Mouse (Mus musculus) ES-Bruce4 (cell line): ENCODE measurements around the gene Dlx6. TPM values are rescaled to one million over a fixed set of nuclear protein-coding genes. Genes with fewer than 3 reads are reported as not detected.

Experiments
- H3K27ac ChIP-seq: 2 replicates; pipeline ENCODE4 v1.5.1; 2012; ENCODE audit warnings: low read length, inconsistent platforms; ENCODE audit not compliant: insufficient read depth
- H3K27me3 ChIP-seq: 2 replicates; pipeline ENCODE4 v1.6.1; 2012; ENCODE audit warnings: mild to moderate bottlenecking, low read length, inconsistent platforms; ENCODE audit not compliant: control insufficient read depth, poor library complexity, insufficient read depth, severe bottlenecking
- H3K36me3 ChIP-seq: 2 replicates; pipeline ENCODE4 v1.6.1; 2012; ENCODE audit warnings: inconsistent platforms, mild to moderate bottlenecking, low read length, moderate library complexity; ENCODE audit not compliant: control insufficient read depth, poor library complexity, insufficient read depth, severe bottlenecking
- H3K4me1 ChIP-seq: one replicate; pipeline ENCODE4 v1.8.1; 2011; ENCODE audit warnings: low read length; ENCODE audit not compliant: control insufficient read depth, insufficient read depth
- H3K4me3 ChIP-seq: 2 replicates; pipeline ENCODE4 v1.5.1; 2011; ENCODE audit warnings: low read depth, mild to moderate bottlenecking, low read length
- H3K9ac ChIP-seq: 2 replicates; pipeline ENCODE4 v1.6.1; 2012; ENCODE audit warnings: low read depth, mild to moderate bottlenecking, inconsistent platforms; ENCODE audit not compliant: poor library complexity, severe bottlenecking
- H3K9me3 ChIP-seq: replicated peaks from 2 replicates; pipeline ENCODE4 v1.6.1; 2012; ENCODE audit warnings: mild to moderate bottlenecking, low read length, inconsistent platforms; ENCODE audit not compliant: control insufficient read depth, poor library complexity, insufficient read depth, severe bottlenecking
- CTCF ChIP-seq: IDR thresholded peaks from one replicate; pipeline ENCODE4 v1.8.1; 2011; ENCODE audit warnings: low read depth, low read length
- EP300 ChIP-seq: IDR thresholded peaks from 2 replicates; pipeline ENCODE4 v1.6.1; 2011; ENCODE audit warnings: low read depth, low read length; ENCODE audit not compliant: insufficient read depth
- POLR2A ChIP-seq: IDR thresholded peaks from one replicate; pipeline ENCODE4 v1.8.1; 2011; ENCODE audit warnings: low read length; ENCODE audit not compliant: insufficient read depth
- polyA plus RNA-seq: library from polyadenylated mRNA; stranded (reverse); fragments of >200 nt; gene quantifications from 2 replicates; pipeline ENCODE4 v1.2.4, GENCODE M21; 2011; ENCODE audit warnings: low read depth; ENCODE audit not compliant: missing spikeins, insufficient read depth, insufficient read length

The Dlx6 gene
- polyA plus RNA-seq, 1 experiment: not detected

GRCm38 (mm10) chr6:6881115-6881637 lies 18.0 kb downstream of the Dlx6 start:
- Histone ChIP-seq H3K27ac (no peak overlapping the region), H3K36me3 (no peaks in the 10 kb centered on the region), H3K27me3 (peaks cover 39% of the 10 kb centered on the region), H3K4me3 (peak overlapping the region; percentile 50), H3K9me3 (peaks cover 6% of the 10 kb centered on the region; the same call in 1 of the 2 replicates), H3K4me1 (no peaks in the 10 kb centered on the region), H3K9ac (no peak overlapping the region)
- no peak for TF ChIP-seq CTCF
- no peak for TF ChIP-seq POLR2A
- TF ChIP-seq EP300: no peak

- H3K4me1 ChIP-seq: no peaks in the 10 kb centered on the region
- H3K9ac ChIP-seq: no peak within 1 kb of the TSS; the same call in 1 of the 2 replicates
- TF ChIP-seq EP300 (0 out of 2 replicates have a peak, but pooled peaks have one; percentile 19), POLR2A (no peak), CTCF (no peak)
- peaks cover 6% of the 10 kb centered on the region; the same call in 1 of the 2 replicates for H3K9me3 ChIP-seq
- H3K36me3 ChIP-seq: no peaks in the 10 kb centered on the region
- peak within 1 kb of the TSS; percentile 50 for H3K4me3 ChIP-seq
- peaks cover 34% of the 10 kb centered on the region for H3K27me3 ChIP-seq
- no peak within 1 kb of the TSS for H3K27ac ChIP-seq
These were observed 18.6 kb downstream of the Dlx6 start, which contains the start of gene Dlx5 for GRCm38 (mm10) chr6:6881638-6882190. Dlx5 (minus strand) TSS chr6:6882085.

GRCm38 (mm10) chr6:6882266-6882797 lies 19.2 kb downstream of the Dlx6 start:
- Histone ChIP-seq H3K9ac (no peak overlapping the region), H3K36me3 (no peaks in the 10 kb centered on the region), H3K9me3 (peaks cover 6% of the 10 kb centered on the region; the same call in 1 of the 2 replicates), H3K4me3 (no peak overlapping the region), H3K27me3 (peaks cover 32% of the 10 kb centered on the region), H3K4me1 (no peaks in the 10 kb centered on the region), H3K27ac (no peak overlapping the region)
- TF ChIP-seq EP300: no peak
- no peak for TF ChIP-seq POLR2A
- TF ChIP-seq CTCF: no peak

DNA sequence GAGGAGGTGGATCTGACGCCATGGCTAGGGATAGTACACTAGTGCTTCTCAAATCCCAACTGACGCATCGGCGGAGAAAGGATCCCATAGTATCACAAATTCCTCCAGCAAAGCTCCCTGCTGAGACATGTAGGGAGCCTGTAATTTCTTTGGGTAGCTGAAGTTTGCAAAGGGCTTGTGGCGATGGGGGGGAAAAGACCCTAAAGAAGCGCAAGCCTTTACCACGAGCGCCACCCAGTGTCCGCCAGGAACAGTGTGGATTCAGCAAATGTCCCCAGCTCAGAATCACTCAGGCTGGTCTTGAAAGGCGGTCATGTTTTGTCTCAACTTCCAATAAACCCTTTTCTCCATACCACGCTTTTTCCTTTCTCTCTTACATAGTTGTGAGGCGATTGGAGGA lies 21.8 kb downstream of the Dlx6 start:
- no peaks in the 10 kb centered on the region for H3K36me3 ChIP-seq
- H3K4me3 ChIP-seq: no peak overlapping the region
- H3K9ac ChIP-seq: no peak overlapping the region
- no peaks in the 10 kb centered on the region for H3K4me1 ChIP-seq
- H3K27me3 ChIP-seq: peaks cover 16% of the 10 kb centered on the region
- TF ChIP-seq EP300 (no peak), POLR2A (no peak), CTCF (peak; percentile 89)
- no peaks in the 10 kb centered on the region for H3K9me3 ChIP-seq
- no peak overlapping the region for H3K27ac ChIP-seq

- Histone ChIP-seq H3K9me3 (no peaks in the 10 kb centered on the region), H3K27ac (no peak overlapping the region), H3K27me3 (peaks cover 3% of the 10 kb centered on the region), H3K36me3 (no peaks in the 10 kb centered on the region), H3K4me3 (no peak overlapping the region), H3K4me1 (no peaks in the 10 kb centered on the region), H3K9ac (no peak overlapping the region)
- TF ChIP-seq EP300: no peak
These were observed 23.1 kb downstream of the Dlx6 start for GRCm38 (mm10) chr6:6886225-6886624.

DNA sequence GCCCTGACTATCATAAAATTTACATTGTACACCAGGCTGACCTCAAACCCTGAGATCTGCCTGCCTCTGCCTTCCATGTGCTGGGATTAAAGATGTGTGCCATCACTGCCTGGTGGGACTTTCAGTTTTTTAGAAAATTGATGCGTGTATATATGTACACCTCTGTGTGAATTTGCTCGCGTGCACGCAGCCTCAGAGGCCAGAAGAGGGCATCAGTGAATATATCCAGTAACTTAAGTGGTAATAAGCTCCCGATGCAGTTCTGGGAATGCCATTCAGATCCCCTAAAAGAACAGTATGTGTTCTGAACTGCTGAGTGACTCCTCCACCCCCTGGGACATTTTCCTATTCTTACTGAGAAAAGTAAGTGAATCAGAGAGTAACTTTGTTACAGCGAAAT lies 26.9 kb downstream of the Dlx6 start:
- no peaks in the 10 kb centered on the region for H3K27me3 ChIP-seq
- no peaks in the 10 kb centered on the region for H3K36me3 ChIP-seq
- TF ChIP-seq POLR2A (no peak), CTCF (peak; percentile 20)
- H3K4me3 ChIP-seq: no peak overlapping the region
- H3K9ac ChIP-seq: no peak overlapping the region
- no peaks in the 10 kb centered on the region for H3K4me1 ChIP-seq
- H3K9me3 ChIP-seq: no peaks in the 10 kb centered on the region
- H3K27ac ChIP-seq: no peak overlapping the region
